Mouse (Mus musculus) megakaryocyte, adult 5-6 weeks (primary cell): ENCODE measurements around the gene Dpep3. TPM values are rescaled to one million over a fixed set of nuclear protein-coding genes. Genes with fewer than 3 reads are reported as not detected.
A peak's percentile ranks its signal among the peaks of the same experiment; 100 is the strongest.

Experiments
- ATAC-seq: 2 replicates; pipeline ENCODE4 v1.8.0; 2016; ENCODE audit warnings: mild to moderate bottlenecking, inconsistent platforms; ENCODE audit not compliant: poor library complexity, severe bottlenecking
- total RNA-seq, 2 experiments: library from RNA; stranded (forward) in 1 of 2; stranded (reverse) in 1 of 2; fragments of 153-499, 151-499 nt in 1 of 2; fragments of 221-1000, 200-1000 nt in 1 of 2; gene quantifications; 2 replicates each; pipeline versions ENCODE4 v1.2.3 to v1.2.4; 2015 to 2017

Dpep3 gene
- total RNA-seq, 2 experiments from 2014 or later = not detected

DNA sequence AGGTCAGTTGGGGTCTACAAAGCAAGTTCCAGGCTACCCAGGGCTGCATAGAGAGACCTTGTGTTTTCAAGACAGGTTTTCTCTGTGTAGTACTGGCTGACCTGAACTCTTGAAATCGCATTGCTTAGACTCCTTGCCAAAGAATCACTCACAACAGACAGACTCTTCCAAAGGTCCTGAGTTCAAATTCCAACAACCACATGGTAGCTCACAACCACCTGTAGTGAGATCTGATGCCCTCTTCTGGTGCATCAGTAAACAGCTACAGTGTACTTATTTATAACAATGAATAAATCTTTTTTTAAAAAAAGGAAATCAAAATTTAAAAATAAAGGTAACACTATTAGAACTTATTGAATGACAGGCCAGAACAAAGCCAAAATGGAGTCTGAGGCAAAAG lies 1.9 kb upstream of the Dpep3 start:
- ATAC-seq = no peak

DNA sequence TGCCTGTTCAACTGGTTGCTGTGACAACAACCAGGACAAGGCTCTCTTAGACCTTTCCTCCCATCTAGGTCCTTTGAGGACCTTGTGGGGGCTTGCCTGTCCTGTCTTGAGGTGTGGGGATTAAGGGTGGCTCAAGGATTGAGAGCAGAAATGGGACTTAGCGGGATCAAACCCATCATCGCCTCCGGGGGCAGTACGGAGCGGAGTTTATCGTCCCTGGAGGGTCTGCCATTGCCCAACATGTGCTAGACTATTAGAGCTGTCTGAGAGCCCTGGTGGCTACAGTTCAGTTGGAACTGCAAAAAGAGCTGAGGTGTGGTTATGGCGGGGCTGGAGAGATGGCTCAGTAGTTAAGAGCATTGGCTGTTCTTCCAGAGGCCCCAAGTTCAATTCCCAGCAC lies 3.9 kb downstream of the Dpep3 start:
- no peak for ATAC-seq

DNA sequence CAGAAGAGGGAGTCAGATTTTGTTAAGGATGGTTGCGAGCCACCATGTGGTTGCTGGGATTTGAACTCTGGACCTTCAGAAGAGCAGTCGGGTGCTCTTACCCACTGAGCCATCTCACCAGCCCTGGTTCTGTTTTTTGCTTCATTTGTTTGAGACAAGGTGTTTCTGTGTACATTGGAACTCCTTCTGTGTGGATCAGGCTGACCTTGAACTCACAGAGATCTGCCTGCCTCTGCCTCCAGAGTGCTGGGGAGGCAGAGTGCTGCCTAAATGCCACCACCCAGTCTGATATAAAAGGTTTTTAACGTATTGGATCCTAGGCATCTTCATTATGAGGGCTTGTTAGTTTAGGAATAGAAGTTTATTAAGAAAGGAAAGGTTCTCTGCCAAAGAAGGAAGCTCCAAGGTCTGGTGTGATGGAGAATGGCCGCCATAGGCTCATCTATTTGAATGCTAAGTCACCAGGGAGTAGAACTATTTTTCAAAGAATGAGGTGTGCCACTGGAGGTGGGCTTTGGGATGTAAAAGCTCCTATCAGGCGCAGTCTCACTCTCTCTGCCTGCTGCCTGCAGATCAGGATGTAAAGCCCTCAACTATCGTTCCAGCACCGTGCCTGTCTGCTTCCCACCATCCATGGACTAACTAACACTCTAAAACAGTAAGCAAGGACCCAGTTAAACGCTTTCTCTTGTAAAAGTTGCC lies 8.1 kb downstream of the Dpep3 start:
- ATAC-seq = no peak

DNA sequence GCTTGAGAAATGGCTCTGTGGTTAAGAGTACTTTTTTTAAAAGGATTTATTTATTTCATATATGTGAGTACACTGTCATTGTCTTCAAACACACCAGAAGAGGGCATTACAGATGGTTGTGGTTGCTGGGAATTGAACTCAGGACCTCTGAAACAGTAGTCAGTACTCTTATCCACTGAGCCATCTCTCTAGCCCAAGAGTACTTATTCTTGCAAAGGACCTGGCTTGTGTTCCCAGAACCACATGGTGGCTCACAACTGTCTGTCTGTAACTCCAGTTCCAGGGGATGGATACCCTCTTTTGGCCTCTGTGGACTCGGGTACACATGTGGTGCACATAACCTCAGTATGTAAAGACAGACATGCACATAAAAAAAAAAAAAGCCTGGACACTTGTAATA lies 9.9 kb downstream of the Dpep3 start:
- no peak for ATAC-seq

DNA sequence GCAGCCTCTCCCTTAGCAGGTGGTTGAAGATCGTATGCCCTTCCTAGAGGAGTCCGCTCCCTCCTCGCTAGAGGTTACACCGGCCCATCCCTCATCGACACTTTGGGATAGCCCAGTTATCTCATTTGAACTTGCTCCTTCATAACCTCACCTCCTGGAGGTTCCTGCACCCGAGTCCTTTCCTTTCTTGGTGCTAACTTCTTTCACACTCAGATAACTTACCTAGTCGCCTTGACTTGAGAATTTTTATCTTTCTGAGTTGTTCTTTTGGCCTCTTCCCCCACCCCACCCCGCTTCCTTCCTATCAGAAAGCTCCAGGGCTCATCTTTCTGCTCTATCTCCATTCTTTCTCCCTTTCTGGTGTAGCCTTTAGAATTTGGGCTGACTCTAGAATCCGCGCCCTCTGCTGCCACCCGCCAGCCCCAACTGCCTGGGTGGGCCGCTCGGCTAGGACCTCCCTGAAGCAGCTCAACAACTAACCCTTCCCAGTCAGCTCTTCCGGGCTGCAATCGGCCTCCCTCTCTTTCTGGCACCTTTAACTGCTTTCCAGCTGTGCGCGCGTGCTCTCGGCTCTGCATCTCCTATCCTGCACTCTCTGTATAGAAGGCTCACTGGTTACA lies 12.4 kb downstream of the Dpep3 start:
- peak; percentile 6; the same call in 1 of the 2 replicates for ATAC-seq

DNA sequence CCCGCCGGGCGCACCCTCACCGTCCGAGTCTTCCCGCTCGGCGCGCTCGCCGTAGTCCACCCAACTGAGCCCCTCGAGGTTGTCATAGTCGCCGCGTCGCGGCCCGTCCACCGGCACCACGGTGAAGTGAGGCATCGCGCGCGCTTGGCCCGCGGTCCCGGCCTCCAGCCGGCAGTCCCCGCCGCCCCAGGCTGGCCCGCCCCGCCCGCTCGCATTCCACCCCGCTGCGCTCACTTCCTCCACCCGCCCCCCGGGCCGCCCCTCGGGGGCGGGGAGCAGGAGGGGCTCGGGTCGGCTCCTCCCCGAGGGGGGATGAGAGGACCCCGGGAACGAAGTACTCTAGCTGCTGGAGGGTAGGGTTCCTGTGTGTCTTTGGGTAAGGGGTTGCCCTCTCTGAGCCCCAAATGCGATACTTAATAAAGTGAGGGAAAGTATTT lies 13.3 kb downstream of the Dpep3 start, which contains the start of gene Slc12a4:
Gene Slc12a4, minus strand, starts transcription at position 193 of the 437 bp plus-strand sequence.
- peak; percentile 77 for ATAC-seq

DNA sequence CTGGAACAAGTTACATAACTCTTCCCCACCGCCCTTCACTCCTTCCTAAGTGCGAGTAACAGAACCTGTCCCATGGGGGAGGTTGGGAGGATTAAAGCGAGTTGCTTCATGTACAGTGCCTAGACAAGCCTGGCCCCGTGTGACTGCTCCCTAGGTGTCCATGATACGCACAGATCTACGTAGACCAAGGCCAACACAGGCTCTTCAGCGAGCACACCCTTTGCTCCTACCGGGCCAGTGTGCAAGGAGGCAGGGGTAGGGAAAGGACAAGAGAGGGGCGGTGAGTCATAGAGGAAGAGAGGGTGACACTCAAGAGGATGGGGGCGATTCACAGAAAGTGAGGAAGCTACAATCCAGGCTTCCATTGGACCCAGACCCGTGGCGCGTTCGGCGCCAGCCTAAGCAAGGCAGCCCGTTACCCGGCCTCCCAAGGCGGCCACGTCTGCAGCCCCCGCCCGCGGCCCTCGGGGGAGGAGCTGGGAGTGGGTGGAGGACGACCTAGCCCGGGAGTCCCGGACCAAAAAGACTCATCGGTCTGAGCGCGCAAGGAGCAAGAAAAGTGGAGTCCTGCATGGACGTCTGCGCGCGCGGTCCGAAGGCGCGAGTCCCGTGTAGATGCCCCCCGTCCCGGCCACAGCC lies 13.8 kb downstream of the Dpep3 start:
- peak; percentile 59 for ATAC-seq

DNA sequence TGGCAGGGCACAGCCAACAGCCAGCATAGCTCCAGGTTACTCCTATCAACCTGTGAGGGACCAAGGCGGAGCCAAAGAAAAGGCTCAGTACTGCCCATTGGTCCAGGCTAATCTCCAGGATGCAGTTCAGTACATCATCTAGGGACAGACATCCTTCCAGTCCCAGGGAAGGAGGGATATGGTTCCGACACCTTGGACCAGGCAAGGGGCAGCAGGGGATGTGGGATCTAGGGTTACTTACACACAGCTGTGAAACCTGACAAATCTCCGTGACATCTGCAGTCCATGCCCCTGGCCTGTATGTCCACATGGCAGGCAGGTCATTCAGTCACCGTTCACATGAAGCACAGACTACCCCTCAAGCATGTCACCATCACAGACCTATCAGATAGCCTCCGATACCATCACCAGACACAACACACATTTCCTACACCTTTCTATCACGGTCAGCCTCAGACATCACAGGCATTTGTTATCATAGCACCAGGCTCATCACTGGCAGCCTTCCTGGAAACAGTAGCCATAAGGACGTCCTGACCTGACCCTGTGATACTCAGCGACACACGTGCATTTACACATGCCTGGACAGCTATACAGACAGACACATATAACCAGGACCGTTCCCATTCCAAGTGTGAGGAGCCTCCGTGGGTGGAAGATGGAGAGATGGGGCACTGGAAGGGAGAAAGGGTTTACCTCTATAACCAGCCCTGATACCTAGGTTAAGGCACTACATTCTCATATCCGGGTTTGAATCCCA lies 14.5 kb downstream of the Dpep3 start:
- no peak for ATAC-seq

DNA sequence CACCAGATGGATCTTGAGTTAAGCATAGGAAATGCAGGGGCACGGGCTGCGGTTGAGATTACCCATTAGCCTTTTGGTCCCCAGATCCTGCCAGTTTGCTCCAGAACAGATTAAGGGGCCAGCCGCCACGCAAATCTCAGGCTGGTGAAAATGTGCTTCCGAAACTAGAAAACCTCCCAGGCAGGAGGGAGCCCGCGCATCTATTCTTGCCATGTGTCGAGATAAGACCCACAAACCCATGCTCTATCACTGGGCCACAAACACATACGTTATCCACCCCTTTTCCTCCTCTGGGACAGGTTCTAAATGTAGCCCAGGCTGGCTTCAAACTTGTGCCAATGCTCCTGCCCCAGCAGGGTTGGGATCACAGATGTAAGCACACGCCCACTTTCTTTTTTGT lies 17.7 kb downstream of the Dpep3 start:
- no peak for ATAC-seq

DNA sequence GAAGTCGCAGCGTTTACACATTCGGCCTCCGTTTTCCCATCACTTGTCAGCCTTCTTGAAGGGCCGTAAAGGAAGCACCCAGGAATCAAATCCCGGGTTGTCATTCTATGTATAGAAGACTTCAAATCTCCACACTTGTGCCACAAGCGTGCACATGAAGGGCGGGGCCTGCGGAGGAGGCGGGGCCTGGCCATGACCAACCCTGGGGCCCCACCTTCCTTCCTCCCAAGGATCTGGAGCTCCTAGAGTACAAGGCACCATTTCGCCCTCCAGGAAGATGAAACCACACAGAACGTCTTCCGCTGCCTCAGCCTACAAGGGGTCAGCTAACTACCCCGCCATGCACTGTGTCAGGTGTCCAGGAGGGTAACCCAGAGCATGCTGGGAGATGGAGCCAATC lies 18.1 kb downstream of the Dpep3 start:
- no peak for ATAC-seq

DNA sequence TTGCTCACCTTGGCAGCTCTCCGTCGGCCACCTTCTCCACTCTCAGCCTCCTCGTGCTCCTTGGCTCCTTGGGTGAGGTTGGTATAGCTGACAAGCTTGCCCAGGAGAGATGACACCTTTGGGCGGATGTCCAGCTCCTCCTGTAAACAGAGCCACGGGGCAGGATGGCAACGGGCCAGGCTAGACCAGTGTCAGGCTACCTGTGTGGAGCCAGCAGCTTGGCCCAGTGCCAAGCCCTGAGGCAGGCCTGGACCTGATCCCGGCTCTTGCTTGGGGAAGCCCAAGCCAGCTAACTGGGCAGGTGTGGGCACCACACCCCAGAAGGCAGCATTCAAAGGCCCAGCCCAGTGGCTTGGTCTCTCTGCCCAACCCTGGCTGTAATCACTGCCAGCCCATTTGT lies 19.9 kb downstream of the Dpep3 start:
- ATAC-seq = no peak

DNA sequence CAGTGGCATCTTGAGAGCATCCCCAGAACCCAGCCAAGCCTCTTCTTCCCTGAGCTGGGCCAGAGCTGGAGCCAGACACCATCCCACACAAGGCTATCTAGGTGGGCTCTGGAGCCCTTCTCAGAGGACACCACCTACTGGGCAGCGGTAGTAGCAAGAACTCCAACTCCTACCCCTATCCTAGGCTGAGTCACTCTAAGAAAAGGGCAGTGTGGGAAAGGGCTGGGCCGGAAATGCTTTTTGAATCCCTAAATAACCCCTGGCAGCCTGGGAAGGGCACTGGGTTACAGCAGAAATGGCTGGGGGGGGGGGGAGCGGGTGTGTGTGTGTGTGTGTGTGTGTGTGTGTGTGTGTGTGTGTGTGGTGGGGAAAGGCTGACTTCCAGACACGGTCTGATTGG lies 21.4 kb downstream of the Dpep3 start:
- ATAC-seq = no peak

DNA sequence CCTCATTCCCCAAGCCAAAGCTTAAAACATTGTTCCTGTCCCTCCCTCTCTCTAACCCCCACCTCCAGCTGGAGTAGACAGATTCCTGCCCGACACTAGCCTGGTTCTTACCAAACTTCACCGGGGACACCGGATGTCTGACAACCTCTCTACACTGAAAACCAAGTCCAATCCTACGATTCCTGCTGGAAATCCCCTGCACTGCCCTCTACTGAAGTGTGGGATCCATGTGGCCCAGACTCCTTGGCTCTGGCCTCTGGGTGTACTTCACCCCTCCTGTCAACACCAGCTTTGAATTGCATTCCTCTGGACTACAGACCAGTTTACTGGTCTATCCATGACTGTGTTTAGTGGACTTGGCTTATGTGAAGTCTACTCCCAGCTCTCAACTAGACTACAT lies 22.7 kb downstream of the Dpep3 start:
- no peak for ATAC-seq

DNA sequence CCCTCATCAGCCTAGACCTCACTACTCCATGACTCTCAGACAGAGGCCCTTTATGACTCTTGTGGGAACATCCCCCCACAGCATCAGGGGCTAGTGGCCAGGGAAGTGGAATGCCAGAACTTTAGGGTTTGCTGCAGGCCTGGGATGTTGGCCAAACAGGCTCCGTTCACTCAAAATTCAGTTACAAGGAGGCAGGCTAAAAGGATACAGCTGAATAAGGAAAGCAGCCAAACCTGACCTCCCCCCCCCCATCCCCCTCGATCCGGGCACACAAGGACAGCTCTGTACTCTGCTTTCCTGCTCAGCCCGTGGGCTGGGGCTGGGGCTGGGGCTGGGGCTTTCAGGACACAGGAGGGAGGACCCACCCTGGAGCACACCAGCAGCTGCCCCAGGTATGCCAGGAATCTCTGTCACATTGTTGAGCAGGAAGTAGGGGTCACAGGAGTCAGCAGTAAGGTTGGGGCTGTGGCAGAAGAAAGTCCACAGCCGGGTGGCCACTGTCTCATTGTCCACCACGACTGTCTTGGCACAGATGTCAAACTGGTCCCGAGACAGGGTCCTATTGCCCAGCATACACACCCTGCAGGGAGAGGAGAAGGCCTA lies 28.1 kb downstream of the Dpep3 start:
- no peak for ATAC-seq

DNA sequence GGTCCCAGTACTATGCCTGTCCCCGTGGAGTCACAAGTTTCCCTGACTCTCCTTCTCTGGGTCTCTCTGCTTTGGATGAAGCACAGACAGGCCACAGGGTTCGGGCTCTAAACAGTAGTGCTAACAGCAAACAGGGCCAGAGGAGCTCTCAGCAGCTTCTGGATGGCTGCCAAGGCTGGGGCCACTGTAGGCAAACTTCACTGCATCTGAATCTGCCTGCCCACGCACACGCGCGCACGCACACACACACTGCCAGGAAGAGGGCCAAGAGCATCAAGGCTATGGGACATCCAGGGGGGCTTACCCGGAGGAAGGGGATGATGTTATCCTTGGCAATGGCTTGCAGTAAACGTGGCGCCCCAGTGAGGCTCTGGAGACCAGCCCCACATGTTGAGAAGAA lies 29.9 kb downstream of the Dpep3 start:
- ATAC-seq = no peak

DNA sequence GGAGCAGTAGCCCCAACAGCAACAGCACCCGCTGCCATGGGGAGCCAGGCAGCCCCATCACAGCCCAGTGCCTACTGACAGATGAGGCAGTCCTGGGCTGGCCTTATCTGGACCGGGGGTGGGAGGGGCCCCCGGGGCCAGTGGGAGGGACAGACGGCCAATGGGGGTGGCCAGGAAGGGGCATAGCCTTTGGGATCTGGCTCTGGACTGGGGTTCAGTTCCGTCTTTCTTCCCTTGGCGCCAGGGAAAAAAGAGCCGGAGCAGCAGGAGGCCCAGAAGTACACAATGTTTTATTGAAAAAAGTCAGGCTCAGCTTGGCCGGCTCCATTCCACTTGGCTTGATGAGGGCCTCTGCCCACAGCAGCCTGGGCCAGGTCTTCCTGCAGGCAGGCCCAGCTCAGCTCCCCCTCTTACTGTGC lies 35.9 kb downstream of the Dpep3 start, which contains the start of gene Lcat:
Gene Lcat, minus strand, starts transcription at position 62 of the 419 bp plus-strand sequence.
- ATAC-seq = no peak

DNA sequence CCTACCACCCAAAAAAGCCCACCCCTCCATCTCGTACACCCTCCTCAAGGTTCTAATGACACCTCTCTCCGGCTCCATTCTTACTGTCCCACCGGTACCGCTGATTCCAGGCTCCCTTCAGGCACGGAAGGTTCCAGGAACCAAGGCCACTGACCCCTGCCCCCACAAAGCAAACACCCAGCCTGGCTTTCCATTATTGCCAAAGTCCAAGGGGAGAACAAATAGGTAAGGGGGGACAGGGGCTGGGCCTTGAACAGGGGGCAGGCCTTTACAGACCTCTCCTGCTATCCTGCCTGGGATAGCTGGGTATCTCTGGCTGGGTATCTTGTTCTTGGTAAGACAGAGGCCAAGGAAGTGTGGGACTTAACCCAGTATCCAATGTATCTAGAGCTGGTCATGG lies 36.7 kb downstream of the Dpep3 start:
- ATAC-seq = no peak

DNA sequence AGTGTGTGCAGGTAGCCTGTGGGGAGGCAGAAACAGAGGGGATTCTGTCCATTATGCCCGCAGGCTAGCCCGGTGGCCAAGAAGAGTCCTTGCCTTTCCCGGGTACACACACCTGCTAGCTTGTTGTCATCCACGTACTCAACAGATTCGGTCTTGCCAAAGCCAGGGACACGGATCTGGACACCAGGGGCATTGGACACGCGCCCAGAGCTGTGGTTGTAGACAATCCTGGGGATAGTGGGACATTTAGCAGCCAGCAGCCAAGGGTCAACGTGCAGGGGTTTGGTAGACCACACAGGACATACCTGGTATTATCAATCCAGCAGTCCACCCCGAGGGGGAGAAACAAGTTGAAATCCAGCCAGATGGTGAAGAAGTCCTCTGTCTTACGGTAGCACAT lies 37.2 kb downstream of the Dpep3 start:
- ATAC-seq = no peak

DNA sequence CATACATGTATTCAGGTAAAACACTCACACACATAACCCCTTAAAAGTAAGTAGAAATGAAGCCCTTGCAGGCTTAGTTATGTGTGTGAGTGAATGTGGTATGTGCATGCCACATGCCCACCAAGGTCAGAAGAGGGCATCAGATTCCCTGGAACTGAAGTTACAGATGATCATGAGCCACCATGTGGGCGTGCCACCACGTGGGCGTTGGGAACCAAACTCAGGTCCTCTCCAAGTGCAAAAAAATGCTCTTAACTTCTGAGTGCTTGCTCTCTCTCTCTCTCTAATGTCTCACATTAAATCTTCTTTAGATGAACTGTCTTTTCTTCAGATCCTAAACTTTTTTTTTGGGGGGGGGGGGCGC lies 40.9 kb downstream of the Dpep3 start, which contains the start of gene Psmb10:
Gene Psmb10, minus strand, starts transcription at position 139 of the 364 bp plus-strand sequence.
- peak; percentile 11; the same call in 1 of the 2 replicates for ATAC-seq

DNA sequence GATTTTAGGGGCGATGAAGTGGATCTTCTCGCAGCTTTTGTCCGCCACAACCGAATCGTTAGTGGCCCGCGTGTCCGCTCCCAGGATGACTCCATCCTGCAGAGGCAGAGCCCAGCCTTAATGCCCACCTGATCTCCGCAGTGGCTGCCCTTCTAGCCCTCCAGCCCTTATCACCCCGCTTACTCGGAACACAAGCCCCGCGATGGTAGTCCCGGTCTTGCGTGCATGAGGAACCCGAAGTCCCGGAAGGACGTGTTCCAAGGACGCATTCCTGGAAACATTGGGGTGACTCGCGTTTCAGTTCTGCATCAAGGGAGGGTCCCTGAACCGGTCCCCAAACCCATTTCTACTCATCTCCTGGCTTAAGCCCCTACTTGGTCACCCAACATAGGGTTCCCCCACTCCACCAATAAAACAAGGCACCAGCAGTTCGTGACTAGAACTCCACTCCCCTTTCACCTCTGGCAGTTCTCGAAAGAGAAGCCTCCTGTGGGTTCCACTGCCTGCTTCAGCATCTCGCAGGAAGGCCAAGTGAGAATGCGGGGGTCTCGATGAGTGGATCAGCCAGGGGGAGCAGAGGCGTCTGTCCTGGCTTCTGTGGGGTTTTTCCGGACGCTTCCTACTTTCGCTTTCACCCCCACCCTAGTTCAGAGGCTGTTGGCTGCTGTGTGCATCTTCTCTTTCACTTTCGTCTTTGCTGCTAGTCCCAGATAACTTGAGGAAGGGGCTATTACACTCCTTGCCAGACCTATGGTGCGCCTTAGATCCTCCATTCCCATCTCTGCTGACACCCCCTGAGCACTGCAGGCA lies 41.5 kb downstream of the Dpep3 start:
- ATAC-seq = peak; percentile 59
